Mouse (Mus musculus): ENCODE measurements at regions not wholly inside any gene's neighbourhood (a gene's known extent, or its start where the extent isn't known, plus 50 kb on each side); places are given as distances from the start of the nearest gene placed in this dataset.

DNA sequence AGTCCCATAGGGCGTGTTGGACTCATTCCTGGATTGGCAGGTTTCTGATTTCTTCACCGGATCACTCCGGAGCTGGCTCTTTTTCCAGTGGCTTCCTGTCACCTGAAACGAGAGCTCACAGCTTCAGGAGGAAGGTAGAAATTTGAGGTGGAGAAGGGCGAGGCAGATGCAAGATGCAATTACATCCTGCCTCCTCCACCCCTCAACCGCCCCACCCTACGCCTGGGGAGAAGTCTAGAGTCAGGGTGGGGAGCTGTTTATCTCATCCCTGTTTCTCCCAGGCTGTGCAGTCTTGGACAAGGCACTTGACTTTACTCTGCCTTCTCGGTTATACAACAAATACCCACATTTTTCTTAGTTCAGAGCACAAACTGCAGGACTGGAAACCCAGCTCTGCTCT, 302.8 kb upstream of the Klf3 start:
- no peak for DNase-seq

DNA sequence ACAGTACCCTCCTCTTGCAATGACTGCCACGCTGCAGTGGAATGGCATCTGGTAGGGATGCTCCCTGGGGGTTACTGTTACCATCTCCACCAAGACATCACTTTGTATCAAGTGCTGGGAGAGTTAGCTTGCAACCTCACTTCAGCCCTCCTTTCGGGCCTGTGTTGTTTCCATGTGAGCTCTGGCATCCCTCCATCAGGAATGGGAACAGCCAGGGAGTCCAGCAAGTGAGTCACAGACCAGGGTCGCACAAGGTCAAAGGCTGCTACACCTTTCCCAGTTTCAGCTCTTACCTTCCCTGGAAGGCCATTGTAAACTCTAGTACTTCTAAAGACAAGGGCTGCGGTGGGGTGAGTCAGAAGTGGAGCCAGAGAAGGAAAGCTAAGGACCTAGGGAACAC, 302.3 kb upstream of the Klf3 start:
- no peak for DNase-seq

- DNase-seq = no peak
These were observed 301.4 kb upstream of the Klf3 start for GRCm38 (mm10) chr5:64501746-64502145.

GRCm38 (mm10) chr5:64503514-64503913, 299.7 kb upstream of the Klf3 start:
- no peak for DNase-seq

GRCm38 (mm10) chr5:64504507-64504906, 298.7 kb upstream of the Klf3 start:
- DNase-seq = no peak

- DNase-seq = peak in 1 of 2 experiments; percentile 30
These were observed 297.9 kb upstream of the Klf3 start for GRCm38 (mm10) chr5:64505227-64505834.

GRCm38 (mm10) chr5:64505835-64506600, 297.2 kb upstream of the Klf3 start:
- DNase-seq = peak; percentile 73 to 80

DNA sequence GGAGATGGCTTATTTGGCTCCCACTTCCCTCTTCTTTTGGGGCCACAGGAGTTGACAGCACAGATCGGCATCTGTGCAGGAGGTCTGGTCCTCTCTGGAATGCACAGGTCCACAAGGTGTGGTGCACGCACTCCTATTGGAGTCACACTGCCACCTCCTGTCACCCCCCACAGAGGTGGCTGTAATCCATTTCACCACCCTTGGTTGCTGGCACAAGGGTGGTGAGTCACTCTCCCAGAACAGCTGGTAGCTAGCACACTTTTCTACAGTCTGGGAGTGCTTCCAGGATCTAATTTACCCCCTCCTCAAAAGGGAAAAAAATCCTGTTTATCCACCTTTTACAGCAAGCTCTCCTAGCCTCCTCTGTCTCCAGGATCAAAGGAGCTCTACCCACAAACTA, 294.6 kb upstream of the Klf3 start:
- peak in 1 of 2 experiments; percentile 24 for DNase-seq

GRCm38 (mm10) chr5:64513155-64513945, 289.8 kb upstream of the Klf3 start:
- DNase-seq = peak; percentile 66 to 67

- no peak for DNase-seq
These were observed 287.0 kb upstream of the Klf3 start for GRCm38 (mm10) chr5:64516115-64516665.

DNA sequence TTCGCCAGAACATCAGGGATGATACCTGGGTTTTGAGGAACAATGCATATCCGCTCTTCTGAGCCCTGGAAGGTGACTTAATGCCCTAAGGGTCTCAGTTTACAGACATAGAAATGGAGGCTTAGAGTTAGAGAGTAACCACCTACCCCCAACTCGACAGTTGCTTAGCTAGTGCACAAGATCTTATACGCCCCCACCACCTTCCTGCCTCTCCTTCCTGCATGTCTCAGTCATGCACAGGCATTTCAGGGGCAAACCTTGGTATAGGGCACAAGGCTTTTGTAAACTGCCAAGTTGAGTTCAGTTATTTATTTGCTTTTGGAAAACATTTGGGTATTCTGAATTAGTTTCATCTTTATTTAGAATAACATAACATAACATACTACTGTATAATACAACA, 285.9 kb upstream of the Klf3 start:
- DNase-seq = no peak

GRCm38 (mm10) chr5:64517835-64518234, 285.4 kb upstream of the Klf3 start:
- no peak for DNase-seq

DNA sequence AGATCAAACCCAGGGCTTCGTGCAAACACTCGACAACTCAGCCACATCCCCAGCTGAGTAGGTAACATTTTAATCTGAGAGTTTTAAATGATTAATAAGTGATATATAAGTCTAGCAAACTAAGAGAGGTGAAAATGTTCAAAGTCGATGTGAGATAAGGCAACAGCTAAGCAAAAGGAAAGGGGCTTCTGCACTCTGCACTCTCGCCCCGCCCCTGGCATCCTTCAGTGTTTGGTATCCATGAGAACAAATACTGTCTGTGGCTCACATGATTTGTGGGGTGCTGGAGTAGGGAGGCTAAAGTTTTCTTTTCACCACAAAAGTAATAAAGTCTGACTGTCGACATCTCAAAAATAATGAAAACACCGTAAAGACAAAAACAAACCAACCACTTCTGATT, 284.2 kb upstream of the Klf3 start:
- DNase-seq = no peak

DNA sequence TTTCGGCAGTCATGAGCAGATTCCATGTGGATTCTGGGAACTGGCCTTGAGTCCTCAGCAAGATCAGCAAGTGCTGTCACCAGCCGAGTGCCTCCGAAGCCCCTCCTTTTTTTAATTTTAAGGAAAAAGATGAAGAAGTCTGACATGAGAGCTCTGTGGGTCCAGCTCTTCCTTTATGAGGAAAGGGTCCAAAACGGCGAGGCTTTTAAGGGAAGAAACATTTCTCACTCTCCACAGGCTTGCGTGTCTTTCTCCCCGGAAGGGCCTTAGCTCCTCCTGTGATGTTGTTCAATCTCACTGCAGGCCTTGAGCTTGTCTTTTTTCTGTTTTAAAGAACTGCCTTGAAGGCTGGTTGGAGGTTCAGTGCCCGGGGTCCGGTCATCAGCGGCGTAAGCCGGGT, 283.5 kb upstream of the Klf3 start:
- DNase-seq = no peak

GRCm38 (mm10) chr5:64521401-64521800, 281.8 kb upstream of the Klf3 start:
- no peak for DNase-seq

GRCm38 (mm10) chr5:64521969-64522368, 281.2 kb upstream of the Klf3 start:
- no peak for DNase-seq

DNA sequence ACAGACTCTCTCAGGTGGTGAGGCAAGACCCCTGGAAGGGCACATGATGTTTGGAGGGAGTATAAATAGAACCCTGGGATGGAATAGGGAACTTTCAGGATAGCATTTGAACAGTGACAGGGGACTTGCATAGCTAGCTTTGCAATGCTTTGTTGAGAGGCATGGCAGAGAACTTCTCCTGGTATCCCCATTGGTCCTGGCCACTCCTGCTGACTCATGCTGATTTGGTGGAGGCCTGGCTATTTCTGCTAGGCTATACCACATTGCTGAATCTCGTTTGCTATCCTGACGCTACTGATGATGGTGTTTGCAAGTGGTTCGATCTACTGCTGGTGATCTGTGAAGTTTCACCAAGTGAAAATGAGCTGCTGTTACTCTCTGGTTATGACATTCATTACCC, 276.7 kb upstream of the Klf3 start:
- no peak for DNase-seq

DNA sequence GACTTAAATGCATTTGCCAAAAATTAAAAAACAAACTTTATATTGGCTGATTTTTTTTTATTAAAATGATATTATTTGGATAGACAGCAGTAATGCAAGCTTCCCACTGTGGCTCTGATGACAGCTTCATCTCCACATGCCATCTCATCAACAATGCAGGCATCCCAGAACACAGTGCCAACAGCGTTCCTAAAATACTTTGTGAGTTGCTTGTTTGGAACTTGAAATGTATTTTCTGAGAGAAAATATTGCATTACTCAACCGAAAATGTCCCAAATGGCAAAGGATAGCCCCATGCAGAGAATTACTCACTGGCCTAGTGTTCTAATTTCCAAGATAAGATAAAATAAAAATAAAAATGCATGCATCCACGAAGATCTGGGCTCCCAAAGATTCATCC, 275.2 kb upstream of the Klf3 start:
- no peak for DNase-seq

DNA sequence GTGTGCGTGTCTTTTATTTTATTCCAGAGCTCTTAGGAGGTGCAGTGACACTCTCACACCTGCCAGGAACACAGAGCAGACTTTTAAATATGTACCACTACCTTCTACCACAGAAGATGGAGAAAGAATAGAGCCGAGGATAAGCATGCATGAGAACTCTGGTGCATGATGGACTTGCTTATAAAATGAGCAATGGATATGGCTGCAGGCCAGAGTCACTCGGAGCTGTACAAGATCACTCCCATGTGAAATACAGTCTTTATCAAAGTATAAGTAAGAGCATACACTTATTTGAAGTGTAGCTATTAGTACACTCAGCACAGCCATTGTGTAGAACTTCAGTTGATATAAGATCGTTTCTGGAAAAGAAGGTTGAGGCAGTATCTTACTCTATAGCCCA, 268.8 kb upstream of the Klf3 start:
- no peak for DNase-seq

GRCm38 (mm10) chr5:64534947-64535346, 268.2 kb upstream of the Klf3 start:
- no peak for DNase-seq

DNA sequence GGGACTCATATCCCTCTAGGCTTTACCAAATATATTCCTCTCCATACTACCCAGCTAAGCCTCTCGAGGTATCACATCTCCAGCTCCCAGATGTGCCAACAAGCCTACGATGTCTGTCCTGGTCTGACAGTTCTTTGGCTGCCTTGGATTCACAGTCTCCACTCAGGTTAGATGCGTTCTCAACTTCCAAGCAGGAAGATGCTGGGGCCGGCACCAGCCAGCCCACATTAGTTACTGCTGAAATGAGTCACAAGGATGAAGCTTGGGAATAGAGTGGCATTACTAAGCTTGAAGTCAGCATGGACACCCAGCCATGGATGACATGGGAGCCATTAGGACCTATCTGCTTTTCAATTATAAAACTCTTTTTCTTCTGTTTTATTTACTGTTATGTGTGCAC, 267.6 kb upstream of the Klf3 start:
- DNase-seq = no peak

DNA sequence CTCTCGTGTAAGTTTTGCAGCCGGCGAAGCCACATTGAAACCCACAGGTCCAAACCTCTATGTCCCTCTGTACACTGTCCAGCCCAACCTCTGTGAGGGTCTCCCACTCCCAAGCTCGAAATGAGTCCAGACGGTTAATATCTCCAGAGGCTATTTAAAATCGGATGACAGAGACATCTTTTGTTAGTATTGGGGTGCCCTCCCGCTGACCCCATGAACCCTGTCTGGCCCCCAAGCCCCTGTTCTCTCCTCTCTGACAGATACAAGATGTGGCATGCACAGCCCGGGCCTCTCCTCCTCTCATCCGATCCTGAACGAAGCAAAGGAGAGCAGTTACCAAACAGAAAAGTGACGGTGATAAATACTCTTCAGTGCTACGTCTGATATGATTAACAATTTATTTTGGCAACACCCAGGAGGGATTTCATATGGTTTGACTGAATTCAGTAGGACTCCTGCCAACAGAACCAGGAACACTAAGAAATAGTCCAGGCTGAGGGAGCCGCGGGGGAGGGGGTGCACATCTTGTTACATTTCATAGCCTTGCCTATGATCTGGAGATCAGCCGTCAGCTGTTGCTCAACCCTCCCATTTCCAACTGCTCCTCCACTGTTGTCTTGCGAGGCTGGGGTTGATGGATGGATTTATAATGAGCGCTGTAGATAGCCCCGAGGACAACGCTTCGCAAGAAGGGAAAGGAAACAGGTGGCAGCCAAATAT, 266.6 kb upstream of the Klf3 start:
- peak; percentile 74 to 75 for DNase-seq

Data from layer of hippocampus, postnatal 36 days (tissue).